Comparison of ENCODE assay signal across 47 mouse cellular contexts in genomic region chr2:154245322-154245721, GRCm38 (mm10). TPM values are rescaled to one million over a fixed set of nuclear protein-coding genes. Genes with fewer than 3 reads are reported as not detected.
"Had no signal": no experiment of that assay in that cellular context is flagged by ENCODE, and none has a peak within 500 bp of the region (broad histone marks: within the 10 kb centered on the region; RNA-seq: fewer than 3 reads in every experiment).

No protein-coding gene starts in this region.

- H3K4me1 ChIP-seq: limb, embryonic 10.5 days; limb, embryonic 12.5 days; limb, embryonic 13.5 days; limb, embryonic 15.5 days; liver, embryonic 12.5 days; liver, embryonic 13.5 days; liver, embryonic 15.5 days; lung, embryonic 15.5 days; megakaryocyte, embryonic 14.5 days; midbrain, embryonic 10.5 days; midbrain, embryonic 12.5 days; midbrain, embryonic 13.5 days; midbrain, embryonic 15.5 days; neural tube, embryonic 12.5 days had no signal

- H3K4me3 ChIP-seq: limb, embryonic 10.5 days; limb, embryonic 12.5 days; limb, embryonic 13.5 days; limb, embryonic 15.5 days; liver, embryonic 12.5 days; liver, embryonic 13.5 days; liver, embryonic 15.5 days; lung, embryonic 15.5 days; megakaryocyte, embryonic 14.5 days; midbrain, embryonic 10.5 days; midbrain, embryonic 12.5 days; midbrain, embryonic 13.5 days; midbrain, embryonic 15.5 days; myocyte; neural tube, embryonic 12.5 days had no signal

- H3K9me3 ChIP-seq: limb, embryonic 10.5 days; limb, embryonic 12.5 days; limb, embryonic 13.5 days; limb, embryonic 15.5 days; liver, embryonic 12.5 days; liver, embryonic 15.5 days; lung, embryonic 15.5 days; midbrain, embryonic 12.5 days; midbrain, embryonic 13.5 days; midbrain, embryonic 15.5 days; neural tube, embryonic 12.5 days had no signal

- H3K36me3 ChIP-seq: limb, embryonic 10.5 days; limb, embryonic 12.5 days; limb, embryonic 13.5 days; limb, embryonic 15.5 days; liver, embryonic 12.5 days; liver, embryonic 13.5 days; liver, embryonic 15.5 days; lung, embryonic 15.5 days; midbrain, embryonic 10.5 days; midbrain, embryonic 12.5 days; midbrain, embryonic 13.5 days; midbrain, embryonic 15.5 days; neural tube, embryonic 12.5 days had no signal

- H3K27ac ChIP-seq: limb, embryonic 10.5 days; limb, embryonic 12.5 days; limb, embryonic 13.5 days; limb, embryonic 15.5 days; liver, embryonic 12.5 days; liver, embryonic 13.5 days; liver, embryonic 14.5 days; liver, embryonic 15.5 days; lung, embryonic 15.5 days; macrophage; midbrain, embryonic 10.5 days; midbrain, embryonic 12.5 days; midbrain, embryonic 13.5 days; midbrain, embryonic 15.5 days; neural tube, embryonic 12.5 days had no signal

- DNase-seq: left cerebral cortex, postnatal 4 days; liver; liver, embryonic 13.5 days; liver, postnatal 0 days; lung, adult 18-20 months; lung, adult 2 months; lung, embryonic 14.5 days; lung, postnatal 10 days; lung, postnatal 14 days; lung, postnatal 36 days; lung, postnatal 4 days; midbrain, embryonic 14.5 days had no signal

- H3K9ac ChIP-seq: limb, embryonic 12.5 days; limb, embryonic 13.5 days; limb, embryonic 15.5 days; liver, embryonic 12.5 days; liver, embryonic 13.5 days; liver, embryonic 14.5 days; liver, embryonic 15.5 days; liver, postnatal 0 days; lung, embryonic 14.5 days; lung, embryonic 15.5 days; midbrain, embryonic 12.5 days; midbrain, embryonic 13.5 days; midbrain, embryonic 15.5 days; neural tube, embryonic 12.5 days had no signal

- H3K27me3 ChIP-seq: limb, embryonic 12.5 days; limb, embryonic 13.5 days; limb, embryonic 15.5 days; liver, embryonic 12.5 days; liver, embryonic 13.5 days; liver, embryonic 15.5 days; lung, embryonic 15.5 days; midbrain, embryonic 12.5 days; midbrain, embryonic 13.5 days; midbrain, embryonic 15.5 days; neural tube, embryonic 12.5 days had no signal

RNA-seq across cellular contexts. Expression of gene Bpifb9a, which starts 12.3 kb away (rescaled TPM):
- total RNA-seq: left cerebral cortex, postnatal 10 days; left cerebral cortex, postnatal 14 days; left cerebral cortex, postnatal 25 days; left cerebral cortex, postnatal 36 days; left cerebral cortex, postnatal 4 days; liver, adult 2 months; megakaryocyte progenitor cell, adult 5-6 weeks; megakaryocyte, adult 5-6 weeks; megakaryocyte-erythroid progenitor cell, adult 5-6 weeks; midbrain, postnatal 0 days; monocyte, adult 5-6 weeks had no signal
- polyA plus RNA-seq: limb, embryonic 10.5 days; limb, embryonic 11.5 days; limb, embryonic 12.5 days; limb, embryonic 13.5 days; limb, embryonic 14.5 days; limb, embryonic 15.5 days; liver, adult 2 months; liver, embryonic 11.5 days; liver, embryonic 12.5 days; liver, embryonic 13.5 days; liver, embryonic 14.5 days; liver, embryonic 15.5 days; liver, embryonic 16.5 days; liver, postnatal 0 days; lung, adult 2 months; lung, embryonic 14.5 days; lung, embryonic 15.5 days; lung, embryonic 16.5 days; lung, postnatal 0 days; macrophage; midbrain, embryonic 10.5 days; midbrain, embryonic 11.5 days; midbrain, embryonic 12.5 days; midbrain, embryonic 13.5 days; midbrain, embryonic 14.5 days; midbrain, embryonic 15.5 days; midbrain, embryonic 16.5 days; myocyte; neural tube, embryonic 11.5 days; neural tube, embryonic 12.5 days had no signal

RNA-seq across cellular contexts. Expression of gene Bpifb5, which starts 21.8 kb away (rescaled TPM):
- total RNA-seq: left cerebral cortex, postnatal 14 days; left cerebral cortex, postnatal 25 days; left cerebral cortex, postnatal 36 days; liver, adult 2 months; megakaryocyte, adult 5-6 weeks; megakaryocyte-erythroid progenitor cell, adult 5-6 weeks; monocyte, adult 5-6 weeks had no signal
- polyA plus RNA-seq: limb, embryonic 12.5 days; liver, adult 2 months; liver, embryonic 11.5 days; liver, embryonic 12.5 days; liver, embryonic 13.5 days; liver, embryonic 14.5 days; liver, embryonic 15.5 days; liver, embryonic 16.5 days; liver, postnatal 0 days; macrophage; midbrain, embryonic 12.5 days; midbrain, embryonic 13.5 days; midbrain, embryonic 14.5 days; myocyte; neural tube, embryonic 11.5 days; neural tube, embryonic 12.5 days had no signal

RNA-seq across cellular contexts. Expression of gene Bpifb1, which starts 54.7 kb away (rescaled TPM):
- total RNA-seq: liver, adult 2 months; megakaryocyte progenitor cell, adult 5-6 weeks; megakaryocyte, adult 5-6 weeks; megakaryocyte-erythroid progenitor cell, adult 5-6 weeks; monocyte, adult 5-6 weeks had no signal
- polyA plus RNA-seq: limb, embryonic 10.5 days; limb, embryonic 11.5 days; limb, embryonic 12.5 days; limb, embryonic 13.5 days; liver, adult 2 months; liver, embryonic 11.5 days; macrophage; midbrain, embryonic 10.5 days; midbrain, embryonic 11.5 days; midbrain, embryonic 12.5 days; myocyte; neural tube, embryonic 11.5 days; neural tube, embryonic 12.5 days had no signal
